ENCODE assay signal across 8 mouse cellular contexts in the genomic region with DNA sequence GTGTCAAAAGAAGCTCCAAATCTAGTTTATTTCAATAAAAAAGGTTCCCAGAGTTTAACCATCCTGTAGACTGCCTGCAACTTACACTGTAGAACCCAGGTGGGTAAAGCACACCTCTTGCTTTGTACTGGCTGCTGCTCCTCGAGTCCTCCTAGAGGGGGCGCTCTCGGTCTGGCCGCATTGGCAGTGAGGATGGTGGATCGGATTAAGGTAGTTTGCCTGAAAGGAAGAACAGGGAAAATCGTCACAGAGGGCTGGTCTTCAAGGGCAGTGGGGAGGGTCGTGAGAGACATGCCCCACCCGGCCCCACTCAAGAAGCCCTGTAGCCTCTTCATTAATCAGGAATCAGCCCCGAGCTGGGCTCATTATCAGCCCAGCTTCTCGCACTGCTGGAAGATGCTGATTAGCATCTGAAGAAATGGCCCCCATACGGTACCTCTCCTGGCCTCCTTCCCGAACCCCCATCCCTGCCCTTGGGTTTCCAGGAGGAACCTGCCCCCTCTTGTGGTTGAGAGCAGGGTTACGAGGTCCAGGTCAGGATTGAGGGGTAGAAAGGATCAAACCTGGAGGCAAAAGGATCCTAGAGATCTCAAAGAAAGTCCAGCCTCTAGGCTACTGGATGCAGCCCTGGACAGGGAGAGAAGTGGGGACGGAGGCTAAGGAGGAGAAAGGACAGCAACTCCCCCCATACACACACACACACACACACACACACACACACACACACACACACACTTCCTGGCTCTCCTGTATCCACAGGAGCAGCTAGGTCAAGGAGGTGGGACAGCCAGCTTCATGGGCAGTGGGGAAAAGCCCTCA. TPM values are rescaled to one million over a fixed set of nuclear protein-coding genes. Genes with fewer than 3 reads are reported as not detected.
A peak's percentile ranks its signal among the peaks of the same experiment; 100 is the strongest.
DNase-seq lines count a peak whose midpoint lies in the region; ATAC-seq and TF ChIP-seq lines count a peak whose summit lies in the region.

No protein-coding gene starts in this region.

- TF ChIP-seq CTCF in gastrocnemius, adult 2 months (IDR thresholded peaks at IDR 0.05), result peak; percentile 47

- H3K27ac ChIP-seq in gastrocnemius, adult 2 months, result no peak overlapping the region

- H3K4me3 ChIP-seq in gastrocnemius, adult 2 months, result no peak overlapping the region

- no peak for DNase-seq in gastrocnemius, adult 2 months
- no peak for DNase-seq in gastrocnemius, postnatal 25 days
- DNase-seq in B cell, adult 2 months, result peak; percentile 48 to 50
- DNase-seq in embryo, embryonic 9.5 days (ENCODE audit: extremely low spot score), result peak; percentile 66
- DNase-seq in right cerebral cortex, postnatal 25 days, result no peak
- no peak for DNase-seq in heart, postnatal 14 days
- no peak for DNase-seq in adrenal gland, postnatal 4 days (ENCODE audit: low spot score in 2 of 2)

- 0 out of 2 replicates have a peak, but pooled peaks have one; percentile 22 for ATAC-seq in megakaryocyte-erythroid progenitor cell, adult 5-6 weeks (replicated peaks; ENCODE audit: low FRiP score, low TSS enrichment, poor library complexity, severe bottlenecking)

- intact Hi-C loops in gastrocnemius, adult 2 months (cut with DNase I), result no loop called here
- intact Hi-C loops in heart, postnatal 14 days (cut with DNase I), result no loop called here

RNA-seq across cellular contexts. Expression of a gene that starts 6.7 kb away (rescaled TPM):
- total RNA-seq in gastrocnemius, adult 2 months (2021), result not detected
- not detected for total RNA-seq in gastrocnemius, postnatal 25 days (2021)
- not detected in 2 replicates for total RNA-seq in megakaryocyte-erythroid progenitor cell, adult 5-6 weeks (2014; fragmentation: Nextera tagmentation)
- not detected in 2 replicates for total RNA-seq in megakaryocyte-erythroid progenitor cell, adult 5-6 weeks (2017)
- not detected for total RNA-seq in heart, postnatal 14 days (2021)
- total RNA-seq in adrenal gland, postnatal 4 days (2021), result 10 to 100 TPM; 10.4 to 11.9 TPM

RNA-seq across cellular contexts. Expression of a gene that starts 21.2 kb away (rescaled TPM):
- total RNA-seq in gastrocnemius, adult 2 months (2021), result 10 to 100 TPM; 41.1 to 42.7 TPM
- 10 to 100 TPM; 32.0 to 37.2 TPM for total RNA-seq in gastrocnemius, postnatal 25 days (2021)
- 70.3 and 92.5 TPM in 2 replicates for total RNA-seq in megakaryocyte-erythroid progenitor cell, adult 5-6 weeks (2014; fragmentation: Nextera tagmentation)
- 35.0 and 52.6 TPM in 2 replicates for total RNA-seq in megakaryocyte-erythroid progenitor cell, adult 5-6 weeks (2017)
- 10 to 100 TPM; 32.3 to 32.5 TPM for total RNA-seq in heart, postnatal 14 days (2021)
- total RNA-seq in adrenal gland, postnatal 4 days (2021), result 10 to 100 TPM; 71.3 to 82.4 TPM

RNA-seq across cellular contexts. Expression of a gene that starts 22.2 kb away (rescaled TPM):
- total RNA-seq in gastrocnemius, adult 2 months (2021), result 1 to 10 TPM; 3.0 to 6.2 TPM
- total RNA-seq in gastrocnemius, postnatal 25 days (2021), result 1 to 10 TPM; 5.5 to 7.9 TPM
- 3.1 and 4.0 TPM in 2 replicates for total RNA-seq in megakaryocyte-erythroid progenitor cell, adult 5-6 weeks (2014; fragmentation: Nextera tagmentation)
- 0.15 and 1.2 TPM in 2 replicates for total RNA-seq in megakaryocyte-erythroid progenitor cell, adult 5-6 weeks (2017)
- 10 to 100 TPM; 29.5 to 30.1 TPM for total RNA-seq in heart, postnatal 14 days (2021)
- total RNA-seq in adrenal gland, postnatal 4 days (2021), result 10 to 100 TPM; 60.3 to 62.6 TPM

RNA-seq across cellular contexts. Expression of a gene that starts 22.4 kb away (rescaled TPM):
- not detected for total RNA-seq in gastrocnemius, adult 2 months (2021)
- under 1 TPM; 0.36 to 0.43 TPM for total RNA-seq in gastrocnemius, postnatal 25 days (2021)
- total RNA-seq in megakaryocyte-erythroid progenitor cell, adult 5-6 weeks (2014; fragmentation: Nextera tagmentation), result 0.49 TPM in 1 of 2 replicates, not detected in the other
- total RNA-seq in megakaryocyte-erythroid progenitor cell, adult 5-6 weeks (2017), result not detected in 2 replicates
- total RNA-seq in heart, postnatal 14 days (2021), result under 1 TPM; 0.26 to 0.88 TPM
- 1 to 10 TPM; 4.0 to 5.0 TPM for total RNA-seq in adrenal gland, postnatal 4 days (2021)

RNA-seq across cellular contexts. Expression of a gene that starts 49.3 kb away (rescaled TPM):
- 10 to 100 TPM; 28.4 to 41.4 TPM for total RNA-seq in gastrocnemius, adult 2 months (2021)
- 10 to 100 TPM; 37.7 to 52.8 TPM for total RNA-seq in gastrocnemius, postnatal 25 days (2021)
- 0.40 and 0.68 TPM in 2 replicates for total RNA-seq in megakaryocyte-erythroid progenitor cell, adult 5-6 weeks (2014; fragmentation: Nextera tagmentation)
- total RNA-seq in megakaryocyte-erythroid progenitor cell, adult 5-6 weeks (2017), result 0.30 and 0.47 TPM in 2 replicates
- total RNA-seq in heart, postnatal 14 days (2021), result 100 to 1,000 TPM; 166 to 172 TPM
- 100 to 1,000 TPM; 241 to 242 TPM for total RNA-seq in adrenal gland, postnatal 4 days (2021)

Comparison
In these comparisons a context has a peak if more than half of its experiments do, and no peak if none do; other contexts are left out.
1. DNase-seq: peak in B cell, adult 2 months (2 of 2) and embryo, embryonic 9.5 days (single experiment); none in gastrocnemius, adult 2 months (single experiment), gastrocnemius, postnatal 25 days (single experiment), right cerebral cortex, postnatal 25 days (single experiment), heart, postnatal 14 days (0 of 2) and adrenal gland, postnatal 4 days (0 of 2).
2. RNA of a gene that starts 6.7 kb away (total RNA-seq): 10.4 to 11.9 TPM in adrenal gland, postnatal 4 days; not detected in heart, postnatal 14 days, not detected in gastrocnemius, adult 2 months, not detected in gastrocnemius, postnatal 25 days and not detected in megakaryocyte-erythroid progenitor cell, adult 5-6 weeks; every median in the first group is over 10 times any median in the second.